Mouse (Mus musculus) midbrain, embryonic 13.5 days (tissue): ENCODE data around the gene Cd151. TPM values are rescaled to one million over a fixed set of nuclear protein-coding genes. Genes with fewer than 3 reads are reported as not detected.

Source experiments
- ATAC-seq: fragments of 200-750 bp; cut with Nextera tagmentation; 2 replicates; pipeline ENCODE4 v1.8.0; 2017; ENCODE audit warnings: mild to moderate bottlenecking, moderate TSS enrichment, moderate library complexity
- H3K27ac ChIP-seq: fragments of 300-500 bp; sonication (generic); 2 replicates; pipeline ENCODE4 v1.5.1; 2015; ENCODE audit warnings: inconsistent platforms, mild to moderate bottlenecking, moderate library complexity
- H3K27me3 ChIP-seq: fragments of 300-500 bp; sonication (generic); 2 replicates; pipeline ENCODE4 v1.6.1; 2015; ENCODE audit warnings: mild to moderate bottlenecking, inconsistent platforms
- H3K36me3 ChIP-seq: fragments of 300-500 bp; sonication (generic); 2 replicates; pipeline ENCODE4 v1.6.1; 2015; ENCODE audit warnings: mild to moderate bottlenecking, inconsistent platforms
- H3K4me1 ChIP-seq: fragments of 300-500 bp; sonication (generic); replicated peaks from 2 replicates; pipeline ENCODE4 v1.6.1; 2015; ENCODE audit warnings: inconsistent platforms
- H3K4me2 ChIP-seq: fragments of 300-500 bp; sonication (generic); replicated peaks from 2 replicates; pipeline ENCODE4 v1.6.1; 2015; ENCODE audit warnings: moderate library complexity, mild to moderate bottlenecking, inconsistent platforms
- H3K4me3 ChIP-seq: fragments of 300-500 bp; sonication (generic); replicated peaks from 2 replicates; pipeline ENCODE4 v1.5.1; 2015; ENCODE audit warnings: mild to moderate bottlenecking, inconsistent platforms
- H3K9ac ChIP-seq: fragments of 300-500 bp; sonication (generic); replicated peaks from 2 replicates; pipeline ENCODE4 v1.6.1; 2015; ENCODE audit warnings: mild to moderate bottlenecking, inconsistent platforms
- H3K9me3 ChIP-seq: fragments of 300-500 bp; sonication (generic); 2 replicates; pipeline ENCODE4 v1.6.1; 2016; ENCODE audit warnings: mild to moderate bottlenecking, inconsistent platforms
- WGBS: fragments of 180-500 bp; shearing (Covaris S2); methylation state at CpG from one replicate; pipeline ENCODE4 v1.1.7; 2015; 5-methylcytosine and 5-hydroxymethylcytosine counted together
- polyA plus RNA-seq: library from polyadenylated mRNA; unstranded; fragments of >200 nt; fragmentation: Nextera tagmentation; extraction: Ambion mirVana; gene quantifications from 2 replicates; pipeline ENCODE4 v1.2.1, GENCODE M21; 2015

Cd151 gene
- polyA plus RNA-seq, result 15.4 and 19.9 TPM in 2 replicates

DNA sequence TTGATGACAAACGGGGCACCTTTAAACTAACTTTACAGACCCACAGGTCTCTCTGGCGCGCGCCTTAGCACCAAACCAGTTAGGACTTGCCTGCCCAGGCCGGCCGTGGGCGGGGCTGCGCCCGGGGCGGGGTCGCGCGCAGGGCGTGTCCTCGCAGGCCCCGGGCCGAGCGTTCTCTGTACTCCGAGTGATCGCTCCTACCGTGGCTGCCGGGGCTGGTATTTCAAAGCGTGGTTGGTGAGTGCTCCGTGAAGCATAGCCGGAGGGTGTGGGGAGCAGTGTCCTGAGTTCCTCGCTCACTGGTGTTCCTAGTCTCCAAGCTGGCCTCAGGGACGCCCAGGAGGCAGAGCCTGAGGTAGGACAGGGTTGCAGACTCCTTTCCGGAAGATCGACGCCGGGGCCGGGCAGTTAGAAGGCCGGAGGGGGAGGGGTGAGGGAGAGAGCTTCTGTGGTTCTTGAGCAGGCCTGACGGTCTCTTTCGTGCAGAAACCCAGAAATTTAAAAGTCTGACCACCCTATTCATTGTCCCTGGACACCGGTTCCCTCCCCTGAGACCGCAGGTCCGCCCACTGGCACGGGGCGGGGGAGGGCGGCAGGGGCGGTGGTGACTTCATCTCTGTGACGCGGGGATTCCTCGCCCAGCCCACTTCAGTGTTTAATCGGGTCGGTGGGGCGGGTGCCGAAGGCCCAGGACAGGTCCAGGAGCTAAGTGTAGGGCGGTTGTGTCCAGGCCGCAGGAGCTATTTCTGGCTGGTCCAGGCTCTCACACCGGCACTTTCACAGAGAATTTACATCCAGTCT lies at the start of gene Cd151:
Gene Cd151 (plus strand): TSS at position 163 of the 801 bp plus-strand sequence.
- WGBS, result under 1% methylated on average over 52 of the region's 52 CpGs
- H3K4me3 ChIP-seq, result peak within 1 kb of the TSS; percentile 66
- H3K9ac ChIP-seq, result peak within 1 kb of the TSS; percentile 83
- peaks cover 26% of the 10 kb centered on the region for H3K36me3 ChIP-seq
- peaks cover 43% of the 10 kb centered on the region for H3K4me1 ChIP-seq
- no peaks in the 10 kb centered on the region for H3K9me3 ChIP-seq
- peak within 1 kb of the TSS; percentile 87 for H3K27ac ChIP-seq
- ATAC-seq, result peak; percentile 46
- H3K4me2 ChIP-seq, result peak within 1 kb of the TSS; percentile 60
- peaks cover 47% of the 10 kb centered on the region for H3K27me3 ChIP-seq

DNA sequence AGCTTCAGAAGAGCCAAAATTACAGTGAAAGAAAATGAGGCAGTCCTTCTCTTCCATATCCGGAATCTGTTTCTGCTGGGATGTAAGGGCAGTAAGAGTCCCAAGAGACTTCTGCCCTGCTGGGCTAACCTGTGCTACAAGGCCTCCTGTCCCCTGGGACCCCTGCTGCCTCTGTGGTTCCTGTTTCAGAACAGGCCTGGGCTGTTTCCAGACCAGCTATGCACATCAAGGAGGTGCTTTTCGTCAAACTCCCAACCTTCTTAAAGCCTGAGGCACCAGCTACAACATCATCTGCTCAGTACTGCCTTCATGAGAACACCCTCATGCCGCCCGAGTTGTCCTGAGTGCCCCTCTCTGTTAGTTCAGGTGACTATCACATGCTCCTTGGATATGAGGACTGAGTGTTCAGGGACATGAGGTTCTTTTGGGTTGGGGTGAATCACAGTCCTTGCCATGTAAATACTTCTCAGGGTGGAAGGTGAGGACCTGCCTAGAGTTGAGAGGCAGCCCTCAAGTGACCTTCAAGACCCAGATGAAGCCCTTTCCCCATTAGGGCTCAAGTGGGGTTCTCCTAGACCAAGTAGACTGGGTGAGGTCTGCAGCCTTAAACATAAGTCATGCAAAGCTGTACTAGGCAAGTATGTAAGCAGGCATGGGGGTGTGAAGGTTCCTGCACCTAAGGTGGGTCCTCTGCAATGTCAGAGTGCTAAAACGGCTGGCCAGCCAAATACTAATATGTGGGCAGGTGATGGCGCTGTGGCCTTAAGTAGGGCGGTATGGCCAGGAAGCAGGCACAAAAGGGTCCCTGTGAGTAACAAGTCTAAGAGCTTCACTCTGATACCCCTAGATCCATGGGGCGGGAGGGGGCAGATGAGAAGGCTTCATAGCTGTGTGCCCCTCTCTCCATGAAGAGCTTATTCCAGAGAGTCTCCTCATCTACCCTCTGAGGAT lies 49.2 kb upstream of the Cd151 start:
- WGBS, result 77% methylated on average over 8 of the region's 8 CpGs
- H3K4me1 ChIP-seq, result peaks cover 10% of the 10 kb centered on the region
- H3K27ac ChIP-seq, result no peak overlapping the region
- no peak overlapping the region for H3K4me2 ChIP-seq
- H3K36me3 ChIP-seq, result no peaks in the 10 kb centered on the region
- no peak overlapping the region for H3K4me3 ChIP-seq
- no peaks in the 10 kb centered on the region for H3K9me3 ChIP-seq
- no peak for ATAC-seq
- H3K27me3 ChIP-seq, result 0 out of 2 replicates have a peak, but pooled peaks cover 2% of the 10 kb centered on the region
- H3K9ac ChIP-seq, result no peak overlapping the region

DNA sequence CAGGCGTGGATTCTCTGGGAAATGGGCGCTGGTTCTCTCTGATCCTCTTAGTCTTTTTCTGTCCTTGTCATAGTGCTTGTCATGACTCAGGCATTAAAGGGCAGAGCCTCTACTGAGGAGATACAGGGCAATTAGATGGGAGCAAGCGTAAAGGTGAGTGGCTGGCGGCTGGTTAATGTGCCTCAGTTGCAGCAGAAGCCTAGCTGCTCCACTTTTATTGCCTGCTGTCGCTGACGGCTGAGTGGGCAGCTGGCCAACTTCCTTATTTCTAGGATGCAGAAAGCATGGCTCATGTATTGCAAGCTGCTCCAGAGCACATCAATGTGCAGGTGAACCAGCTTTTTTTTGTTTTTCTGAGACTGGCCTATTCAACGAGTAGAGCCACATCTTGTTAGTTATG lies 48.2 kb upstream of the Cd151 start:
- Histone ChIP-seq H3K9me3 (no peaks in the 10 kb centered on the region), H3K4me2 (no peak overlapping the region), H3K36me3 (no peaks in the 10 kb centered on the region), H3K4me1 (peaks cover 5% of the 10 kb centered on the region; the same call in 1 of the 2 replicates), H3K27ac (no peak overlapping the region), H3K9ac (no peak overlapping the region), H3K27me3 (0 out of 2 replicates have a peak, but pooled peaks cover 2% of the 10 kb centered on the region), H3K4me3 (no peak overlapping the region)
- no peak for ATAC-seq
- 78% methylated on average over 7 of the region's 7 CpGs for WGBS

DNA sequence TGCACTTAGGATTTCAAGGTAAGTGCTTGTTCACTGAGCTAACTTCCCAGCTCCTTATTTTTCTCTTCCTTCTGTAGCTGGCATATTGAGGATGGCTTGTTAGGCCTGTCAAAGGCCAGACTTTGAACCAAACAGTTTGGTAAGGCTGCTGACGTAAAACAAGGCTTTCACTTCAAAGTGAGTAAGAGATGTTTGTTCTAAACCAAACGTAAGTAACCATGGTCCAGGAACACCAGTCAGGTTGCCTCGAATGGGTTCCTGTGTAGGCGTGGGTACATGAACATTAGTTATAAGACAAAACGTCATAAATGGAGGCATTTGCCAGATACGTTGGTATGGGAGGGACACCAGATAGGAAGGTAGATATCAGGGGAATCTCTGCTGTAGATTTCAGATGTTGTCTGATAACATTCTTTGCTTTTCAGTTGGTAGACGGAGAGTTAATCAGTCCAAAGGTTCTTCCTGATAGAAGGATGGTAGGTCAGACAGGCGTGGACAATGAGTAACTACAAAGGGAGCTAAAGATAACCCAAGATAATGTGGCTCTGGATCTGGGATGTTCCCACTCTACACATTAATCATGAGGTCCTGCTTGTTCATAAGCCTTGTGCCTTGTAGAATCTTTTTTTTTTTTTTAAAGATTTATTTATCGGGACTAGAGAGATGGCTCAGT lies 47.0 kb upstream of the Cd151 start:
- H3K9ac ChIP-seq, result no peak overlapping the region
- WGBS, result 83% methylated on average over 9 of the region's 9 CpGs
- H3K36me3 ChIP-seq, result no peaks in the 10 kb centered on the region
- H3K9me3 ChIP-seq, result no peaks in the 10 kb centered on the region
- ATAC-seq, result no peak
- H3K4me1 ChIP-seq, result no peaks in the 10 kb centered on the region
- H3K4me3 ChIP-seq, result no peak overlapping the region
- H3K27ac ChIP-seq, result no peak overlapping the region
- 0 out of 2 replicates have a peak, but pooled peaks cover 2% of the 10 kb centered on the region for H3K27me3 ChIP-seq
- H3K4me2 ChIP-seq, result no peak overlapping the region

DNA sequence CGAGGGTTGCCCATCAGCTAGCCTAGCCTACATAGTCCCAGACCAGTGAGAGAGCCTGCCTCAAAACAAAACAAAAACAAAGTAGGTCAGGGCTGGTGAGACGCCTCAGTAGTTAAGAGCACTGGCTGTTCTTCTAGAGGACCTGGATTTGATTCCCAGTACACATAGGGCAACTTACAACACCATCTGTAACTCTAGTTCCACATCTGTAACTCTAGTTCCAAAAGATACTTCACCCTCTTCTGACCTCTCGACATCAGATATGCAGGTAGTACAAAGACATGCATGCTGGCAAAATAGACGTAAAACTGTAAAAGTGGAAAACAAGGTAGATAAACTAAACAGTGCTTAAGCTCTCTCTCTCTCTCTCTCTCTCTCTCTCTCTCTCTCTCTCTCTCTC lies 43.4 kb upstream of the Cd151 start:
- 74% methylated on average over 4 of the region's 4 CpGs for WGBS

DNA sequence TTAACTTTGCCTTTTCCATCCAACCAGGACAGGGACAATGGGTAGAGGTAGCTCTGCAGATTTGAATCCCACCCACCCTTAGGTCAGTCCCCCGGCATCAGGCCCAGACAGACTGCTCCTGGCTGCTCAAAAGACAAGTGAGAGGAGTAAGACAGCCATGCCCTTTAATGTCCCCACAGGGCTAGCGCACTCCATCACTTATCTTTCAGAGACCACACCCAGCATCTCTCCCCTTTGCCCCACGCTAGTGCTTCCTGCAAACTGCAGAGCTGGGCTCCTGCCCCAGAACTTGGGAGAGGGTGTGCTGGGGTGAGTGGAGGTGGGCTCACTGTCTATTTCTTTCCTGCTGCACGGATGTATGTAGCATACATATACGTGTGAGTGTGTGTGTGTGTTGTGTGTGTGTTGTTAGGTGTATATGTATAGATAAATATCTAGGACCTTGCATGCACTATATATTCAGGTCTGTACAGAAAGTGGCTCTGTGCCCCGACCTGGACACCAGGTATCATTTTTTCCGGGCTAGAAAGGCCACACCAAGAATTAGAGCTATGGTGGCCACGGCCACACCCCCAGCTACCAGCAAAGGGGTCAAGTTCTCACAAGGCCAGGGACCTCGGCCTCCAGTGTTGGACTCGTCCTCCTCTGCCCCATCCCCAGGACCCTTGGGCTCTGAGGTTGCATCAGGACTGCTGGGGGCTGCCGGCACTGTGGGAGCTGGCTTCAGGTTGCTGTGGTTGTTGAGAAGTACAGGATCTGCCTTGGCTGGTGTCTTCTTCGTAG lies 40.1 kb upstream of the Cd151 start:
- 87% methylated on average over 12 of the region's 12 CpGs for WGBS
- Histone ChIP-seq H3K9ac (no peak overlapping the region), H3K36me3 (peaks cover 38% of the 10 kb centered on the region), H3K27ac (no peak overlapping the region), H3K4me2 (no peak overlapping the region), H3K27me3 (no peaks in the 10 kb centered on the region), H3K9me3 (no peaks in the 10 kb centered on the region), H3K4me3 (no peak overlapping the region), H3K4me1 (peaks cover 23% of the 10 kb centered on the region)
- ATAC-seq, result no peak

More for the DNA sequence above, 43.4 kb upstream of the Cd151 start:
- Histone ChIP-seq H3K4me2 (no peak overlapping the region), H3K27ac (no peak overlapping the region), H3K9me3 (no peaks in the 10 kb centered on the region), H3K4me1 (peaks cover 7% of the 10 kb centered on the region), H3K4me3 (no peak overlapping the region), H3K9ac (no peak overlapping the region), H3K27me3 (0 out of 2 replicates have a peak, but pooled peaks cover 2% of the 10 kb centered on the region), H3K36me3 (peaks cover 17% of the 10 kb centered on the region; the same call in 1 of the 2 replicates)
- ATAC-seq, result no peak

DNA sequence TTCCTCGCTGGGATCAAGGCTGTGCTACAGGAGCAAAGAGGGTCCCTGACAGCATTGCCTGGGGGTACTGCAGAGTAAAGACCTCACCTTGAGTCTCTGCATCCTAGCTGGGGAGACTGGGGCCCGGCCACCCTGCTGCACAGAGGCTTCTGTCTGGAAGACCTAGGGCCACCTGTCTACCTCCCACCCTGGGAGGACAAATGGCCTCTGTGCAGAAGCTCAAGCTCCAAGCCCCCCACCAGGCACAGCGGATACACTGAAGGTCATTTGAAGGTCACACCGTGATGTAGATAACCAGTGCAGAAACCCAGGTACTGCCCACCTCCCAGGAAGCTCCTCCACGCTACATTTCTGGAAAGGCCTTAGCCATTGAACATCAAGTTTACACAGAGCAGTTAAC lies 38.5 kb upstream of the Cd151 start:
- no peaks in the 10 kb centered on the region for H3K27me3 ChIP-seq
- peak overlapping the region; percentile 83 for H3K9ac ChIP-seq
- H3K36me3 ChIP-seq, result peaks cover 54% of the 10 kb centered on the region
- H3K27ac ChIP-seq, result peak overlapping the region; percentile 74
- ATAC-seq, result no peak
- H3K4me3 ChIP-seq, result peak overlapping the region; percentile 57
- no peaks in the 10 kb centered on the region for H3K9me3 ChIP-seq
- WGBS, result 53% methylated on average over 5 of the region's 5 CpGs
- H3K4me2 ChIP-seq, result peak overlapping the region; percentile 83
- H3K4me1 ChIP-seq, result peaks cover 39% of the 10 kb centered on the region

DNA sequence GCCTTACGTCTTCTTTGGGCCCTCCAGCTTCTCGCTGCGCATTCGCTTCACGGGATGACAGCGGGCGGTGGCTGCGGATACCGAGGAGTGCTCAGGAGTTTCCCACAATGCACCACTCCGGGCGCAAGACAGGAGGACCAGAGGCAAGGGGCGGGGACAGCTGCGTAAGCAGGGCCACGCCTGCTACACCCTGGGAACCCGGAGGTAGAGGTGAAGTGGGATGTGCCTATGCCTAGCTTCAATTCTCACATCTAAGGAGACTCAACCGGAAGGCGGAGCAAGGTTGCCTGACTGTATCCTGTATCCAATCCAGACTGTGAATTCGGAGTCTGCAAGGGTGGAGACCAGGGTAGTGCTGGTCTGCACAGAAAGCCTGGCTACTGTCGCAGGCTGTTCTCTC lies 37.9 kb upstream of the Cd151 start, which contains the start of gene Cend1:
Gene Cend1 (minus strand): TSS at position 182 of the 400 bp plus-strand sequence.
- 1% methylated on average over 19 of the region's 19 CpGs for WGBS

DNA sequence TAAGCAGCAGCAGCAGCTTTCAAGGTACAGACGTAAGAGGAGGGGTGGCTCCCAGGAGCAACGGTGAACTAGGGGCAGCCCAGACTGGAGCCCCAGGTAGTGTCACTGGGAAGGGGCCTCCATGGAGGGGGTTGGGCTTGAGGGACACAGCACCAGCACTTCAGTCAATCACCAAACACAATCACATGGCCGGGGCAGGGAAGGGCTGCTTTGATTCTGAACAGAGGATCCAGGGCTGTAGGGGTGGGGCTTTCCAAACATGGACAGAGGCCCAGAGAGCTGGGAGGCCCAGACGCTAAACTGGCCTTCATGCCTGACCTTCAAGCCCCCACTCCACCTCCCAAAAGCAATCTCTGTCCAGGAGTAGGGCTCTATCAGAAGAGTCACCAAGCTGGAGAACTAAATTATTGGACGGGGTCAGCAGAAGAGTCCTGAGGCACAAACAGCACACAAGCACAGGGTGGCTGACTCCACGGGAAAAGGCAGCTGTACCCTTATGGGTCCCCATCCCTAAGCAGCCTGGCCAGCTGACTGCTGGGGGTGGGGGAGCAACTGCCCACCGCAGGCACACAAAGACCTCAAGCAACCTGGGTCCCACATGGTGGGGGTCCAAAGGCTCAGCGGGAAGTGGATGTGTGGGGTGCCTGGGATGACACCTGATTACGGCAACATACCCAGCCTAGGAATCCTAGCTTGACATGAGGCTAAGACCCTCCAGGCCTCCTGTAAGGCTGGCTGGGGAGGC lies 37.2 kb upstream of the Cd151 start:
- H3K27me3 ChIP-seq, result no peaks in the 10 kb centered on the region
- peak overlapping the region; percentile 57 for H3K4me3 ChIP-seq
- ATAC-seq, result peak; percentile 19
- peak overlapping the region; percentile 83 for H3K4me2 ChIP-seq
- H3K9me3 ChIP-seq, result no peaks in the 10 kb centered on the region
- peak overlapping the region; percentile 83 for H3K9ac ChIP-seq
- 57% methylated on average over 9 of the region's 9 CpGs for WGBS
- peak overlapping the region; percentile 74; the same call in 1 of the 2 replicates for H3K27ac ChIP-seq
- H3K4me1 ChIP-seq, result peaks cover 52% of the 10 kb centered on the region
- H3K36me3 ChIP-seq, result peaks cover 54% of the 10 kb centered on the region

More for the DNA sequence above, 37.9 kb upstream of the Cd151 start, which contains the start of gene Cend1:
- peak within 1 kb of the TSS; percentile 57 for H3K4me3 ChIP-seq
- peak within 1 kb of the TSS; percentile 74 for H3K27ac ChIP-seq
- peak within 1 kb of the TSS; percentile 83 for H3K9ac ChIP-seq
- H3K27me3 ChIP-seq, result no peaks in the 10 kb centered on the region
- peak within 1 kb of the TSS; percentile 83 for H3K4me2 ChIP-seq
- H3K4me1 ChIP-seq, result peaks cover 45% of the 10 kb centered on the region
- no peaks in the 10 kb centered on the region for H3K9me3 ChIP-seq
- peaks cover 54% of the 10 kb centered on the region for H3K36me3 ChIP-seq
- ATAC-seq, result peak; percentile 79

DNA sequence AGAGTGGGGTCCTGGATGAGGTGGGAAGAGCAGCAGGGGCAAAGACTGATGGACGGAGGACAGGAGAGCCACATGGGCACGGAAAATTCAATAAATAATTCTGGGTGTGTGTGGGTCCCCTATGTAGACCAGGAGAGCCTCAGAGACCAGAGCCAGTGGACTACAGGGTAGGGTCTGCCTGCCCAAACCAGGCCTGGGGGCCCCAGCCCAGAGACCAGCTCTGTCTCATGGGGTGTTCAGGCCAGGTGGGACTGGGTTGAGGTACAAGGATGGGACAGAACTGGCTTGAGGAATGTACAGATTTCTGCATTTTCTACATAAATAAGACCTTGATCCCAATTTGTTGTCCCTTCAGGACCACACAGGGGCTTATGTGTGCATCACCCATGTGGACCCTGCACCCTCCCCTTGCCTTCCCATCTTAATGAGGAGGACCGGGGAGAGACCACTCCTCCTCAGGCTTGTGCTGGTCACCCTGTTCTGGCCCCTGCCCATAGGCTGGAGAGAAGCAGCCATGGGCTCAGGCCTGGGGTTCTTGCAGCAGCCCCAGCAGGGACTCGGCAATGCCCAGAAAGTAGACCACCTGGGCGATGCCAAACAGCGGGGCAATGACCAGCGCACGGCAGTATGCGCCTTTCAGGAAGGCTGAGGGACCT lies 36.5 kb upstream of the Cd151 start:
- no peak for ATAC-seq
- H3K27ac ChIP-seq, result no peak overlapping the region
- H3K4me2 ChIP-seq, result peak overlapping the region; percentile 83; the same call in 1 of the 2 replicates
- 96% methylated on average over 9 of the region's 9 CpGs for WGBS
- H3K9ac ChIP-seq, result no peak overlapping the region
- no peaks in the 10 kb centered on the region for H3K9me3 ChIP-seq
- H3K4me1 ChIP-seq, result peaks cover 59% of the 10 kb centered on the region
- H3K27me3 ChIP-seq, result no peaks in the 10 kb centered on the region
- H3K36me3 ChIP-seq, result peaks cover 54% of the 10 kb centered on the region
- H3K4me3 ChIP-seq, result no peak overlapping the region
